Mouse (Mus musculus): Measurements from ENCODE around the gene Cs. TPM values are rescaled to one million over a fixed set of nuclear protein-coding genes. Genes with fewer than 3 reads are reported as not detected.

Gene Cs
- total and polyA plus RNA-seq, 3 experiments: 133 to 256 (median 161) TPM

DNA sequence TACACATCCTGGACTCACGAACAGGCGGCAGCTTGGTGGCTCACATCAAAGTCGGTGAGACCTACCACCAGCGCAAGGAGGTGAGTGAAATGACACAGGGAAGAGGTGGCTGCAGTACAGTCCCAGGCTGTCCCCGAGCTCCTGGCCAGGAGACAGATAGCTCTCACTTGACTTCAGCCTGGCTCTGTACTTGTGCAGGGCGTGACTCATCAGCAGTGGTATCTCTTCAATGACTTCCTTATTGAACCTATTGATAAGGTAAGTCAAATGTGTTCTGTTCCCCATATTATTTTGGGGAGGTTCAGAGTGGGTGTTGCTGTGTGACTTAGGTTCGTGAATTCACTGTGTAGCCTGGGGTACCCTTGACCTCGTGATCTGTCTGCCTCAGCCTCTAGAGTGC lies 22.0 kb upstream of the Cs start:
- Histone ChIP-seq H3K27ac (ENCODE audit: control insufficient read depth, low read depth, low read length) (peak overlapping the region; percentile 30; the same call in 1 of the 2 replicates), H3K79me2 (ENCODE audit: control insufficient read depth, insufficient read depth, low read length, poor library complexity) (no peaks in the 10 kb centered on the region), H3K4me1 (ENCODE audit: control insufficient read depth in 1 of 2, insufficient read depth in 2 of 2, low read length in 2 of 2) (peaks cover 3 to 10% of the 10 kb centered on the region in 2 experiments), H3K36me3 (ENCODE audit: control insufficient read depth in 1 of 2, insufficient read depth in 2 of 2, low read length in 2 of 2) (peaks cover 3 to 10% of the 10 kb centered on the region in 2 experiments; a peak in 3 of 4 replicates), H3K9ac (ENCODE audit: control insufficient read depth, low read depth, low read length, poor library complexity, severe bottlenecking) (0 out of 2 replicates have a peak overlapping the region, but pooled peaks have one; percentile 0), H3K4me3 (ENCODE audit: control insufficient read depth in 1 of 2, insufficient read depth in 1 of 2, low read depth in 2 of 2, low read length in 2 of 2) (no peak overlapping the region), H3K9me3 (replicated peaks; ENCODE audit: insufficient read depth, low read length) (no peaks in the 10 kb centered on the region), H3K27me3 (ENCODE audit: control insufficient read depth in 1 of 2, insufficient read depth in 2 of 2, low read length in 2 of 2) (no peaks in the 10 kb centered on the region)
- TF ChIP-seq USF2 (IDR thresholded peaks at IDR 0.05; ENCODE audit: borderline replicate concordance in 1 of 2, insufficient read depth in 1 of 2, low read depth in 1 of 2, low read length in 2 of 2) (no peak), NELFE (IDR thresholded peaks at IDR 0.05; ENCODE audit: low read depth, low read length) (no peak), BHLHE40 (IDR thresholded peaks at IDR 0.05; ENCODE audit: borderline replicate concordance, low read depth, low read length) (no peak), HCFC1 (IDR thresholded peaks at IDR 0.05; ENCODE audit: low read depth, low read length) (no peak), RAD21 (IDR thresholded peaks at IDR 0.05; ENCODE audit: low read depth, low read length) (no peak), POLR2AphosphoS5 (IDR thresholded peaks at IDR 0.05; ENCODE audit: borderline replicate concordance, low read depth, low read length) (no peak), UBTF (IDR thresholded peaks at IDR 0.05; ENCODE audit: borderline replicate concordance, insufficient read depth, low read depth, low read length) (no peak), USF1 (IDR thresholded peaks at IDR 0.05; ENCODE audit: low read depth, low read length) (no peak), SMC3 (IDR thresholded peaks at IDR 0.05; ENCODE audit: low read depth, low read length) (no peak), ZMIZ1 (IDR thresholded peaks at IDR 0.05; ENCODE audit: low read depth, low read length) (no peak), GABPA (IDR thresholded peaks at IDR 0.05; ENCODE audit: low read depth, low read length) (no peak), RCOR1 (IDR thresholded peaks at IDR 0.05; ENCODE audit: low read depth, low read length) (no peak), TAL1 (IDR thresholded peaks at IDR 0.05; ENCODE audit: low read length) (peak; percentile 26), CHD1 (IDR thresholded peaks at IDR 0.05; ENCODE audit: low read depth, low read length) (no peak), CHD2 (IDR thresholded peaks at IDR 0.05; ENCODE audit: low read length) (no peak), ZC3H11A (IDR thresholded peaks at IDR 0.05; ENCODE audit: low read depth, low read length) (no peak), JUND (IDR thresholded peaks at IDR 0.05; ENCODE audit: low read depth, low read length) (peak; percentile 71; the same call in 1 of the 2 replicates), KAT2A (conservative IDR thresholded peaks at IDR 0.05; ENCODE audit: low read depth, low read length) (no peak), CTCF (IDR thresholded peaks at IDR 0.05 in 2 of 3, conservative IDR thresholded peaks at IDR 0.05 in 1 of 3; ENCODE audit: control insufficient read depth in 1 of 3, insufficient read depth in 1 of 3, low read depth in 2 of 3, low read length in 3 of 3, poor library complexity in 1 of 3, severe bottlenecking in 1 of 3) (no peak), MXI1 (IDR thresholded peaks at IDR 0.05; ENCODE audit: low read depth, low read length) (no peak), GATA1 (IDR thresholded peaks at IDR 0.05; ENCODE audit: low read depth, low read length) (peak; percentile 59), MAFK (IDR thresholded peaks at IDR 0.05; ENCODE audit: borderline replicate concordance, low read depth, low read length) (no peak), E2F4 (IDR thresholded peaks at IDR 0.05; ENCODE audit: borderline replicate concordance, low read depth, low read length) (no peak), EP300 (IDR thresholded peaks at IDR 0.05; ENCODE audit: low read depth in 1 of 2, low read length in 2 of 2) (peak; percentile 65 to 73), TCF12 (IDR thresholded peaks at IDR 0.05; ENCODE audit: low read depth, low read length) (no peak), POLR2A (IDR thresholded peaks at IDR 0.05; ENCODE audit: control insufficient read depth in 1 of 2, insufficient read depth in 1 of 2, low read depth in 1 of 2, low read length in 2 of 2, poor library complexity in 1 of 2) (no peak), SIN3A (IDR thresholded peaks at IDR 0.05; ENCODE audit: low read length) (no peak)
- DNase-seq (ENCODE audit: low read depth, low spot score): peak; percentile 71
